Mouse (Mus musculus): ENCODE measurements around the gene Tm6sf2. TPM values are rescaled to one million over a fixed set of nuclear protein-coding genes. Genes with fewer than 3 reads are reported as not detected.
"Not testable (repeated sequence)": the region's sequence is repeated elsewhere in the genome, so short reads cannot be mapped to it uniquely, and the experiment has no call there.

Gene Tm6sf2
- polyA plus RNA-seq, 1 experiment from 2014 or later, result 1.6 TPM

DNA sequence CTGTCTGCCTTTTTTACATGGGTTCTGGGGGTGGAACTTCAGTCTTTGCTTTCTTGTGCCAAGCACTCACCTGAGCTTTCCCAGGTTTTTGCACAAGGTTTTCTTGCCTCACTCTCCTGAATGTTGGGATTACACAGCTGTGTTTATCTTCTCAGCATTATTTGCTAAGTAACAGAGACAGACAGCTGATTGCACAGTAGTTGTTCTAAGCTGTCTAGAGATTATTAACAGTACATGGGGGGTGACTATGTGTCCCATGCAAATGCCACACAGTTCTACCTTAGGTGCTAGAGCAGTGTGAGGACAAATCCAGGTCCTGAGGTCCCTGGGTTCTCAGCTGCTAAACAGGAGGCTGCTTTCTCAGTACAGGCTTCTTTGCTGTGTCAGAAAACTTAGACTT is 23.1 kb upstream of the Tm6sf2 start:
- peaks cover 22% of the 10 kb centered on the region for H3K36me3 ChIP-seq (ENCODE audit: control insufficient read depth, insufficient read depth, low read length)
- no peak for DNase-seq (ENCODE audit: low spot score, missing footprints)
- H3K27me3 ChIP-seq (ENCODE audit: control insufficient read depth, insufficient read depth, low read length), result no peaks in the 10 kb centered on the region
- no peak overlapping the region for H3K27ac ChIP-seq (ENCODE audit: low read depth, low read length)
- no peaks in the 10 kb centered on the region for H3K9me3 ChIP-seq (ENCODE audit: control insufficient read depth, low read length)
- H3K4me3 ChIP-seq (ENCODE audit: low read depth, low read length), result no peak overlapping the region
- no peak overlapping the region for H3K9ac ChIP-seq (ENCODE audit: low read length)
- no peaks in the 10 kb centered on the region for H3K4me1 ChIP-seq (ENCODE audit: control insufficient read depth, insufficient read depth, low read length)
- H3K4me2 ChIP-seq, result no peak overlapping the region
- ATAC-seq (ENCODE audit: low FRiP score), result no peak

DNA sequence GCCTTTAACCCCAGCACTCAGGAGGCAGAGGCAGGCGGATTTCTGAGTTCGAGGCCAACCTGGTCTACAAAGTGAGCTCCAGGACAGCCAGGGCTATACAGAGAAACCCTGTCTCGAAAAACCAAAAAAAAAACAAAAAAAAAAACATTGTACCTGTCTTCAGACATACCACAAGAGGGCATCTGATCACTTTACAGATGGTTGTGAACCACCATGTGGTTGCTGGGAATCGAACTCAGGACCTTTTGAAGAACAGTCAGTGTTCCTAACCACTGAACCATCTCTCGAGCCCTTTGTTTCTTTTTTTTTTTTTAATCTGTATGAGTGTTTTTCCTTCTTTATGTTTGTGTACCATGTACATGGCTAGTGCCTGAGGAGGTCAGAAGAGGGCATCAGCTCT is 22.3 kb upstream of the Tm6sf2 start:
- not testable (repeated sequence) for H3K9ac ChIP-seq (ENCODE audit: low read length); H3K27ac ChIP-seq (ENCODE audit: low read depth, low read length); H3K9me3 ChIP-seq (ENCODE audit: control insufficient read depth, low read length); ATAC-seq (ENCODE audit: low FRiP score); DNase-seq (ENCODE audit: low spot score, missing footprints); H3K4me1 ChIP-seq (ENCODE audit: control insufficient read depth, insufficient read depth, low read length); H3K27me3 ChIP-seq (ENCODE audit: control insufficient read depth, insufficient read depth, low read length); H3K4me3 ChIP-seq (ENCODE audit: low read depth, low read length); H3K4me2 ChIP-seq
- peaks cover 22% of the 10 kb centered on the region for H3K36me3 ChIP-seq (ENCODE audit: control insufficient read depth, insufficient read depth, low read length)
- WGBS, result 97% methylated on average over 5 of the region's 5 CpGs

DNA sequence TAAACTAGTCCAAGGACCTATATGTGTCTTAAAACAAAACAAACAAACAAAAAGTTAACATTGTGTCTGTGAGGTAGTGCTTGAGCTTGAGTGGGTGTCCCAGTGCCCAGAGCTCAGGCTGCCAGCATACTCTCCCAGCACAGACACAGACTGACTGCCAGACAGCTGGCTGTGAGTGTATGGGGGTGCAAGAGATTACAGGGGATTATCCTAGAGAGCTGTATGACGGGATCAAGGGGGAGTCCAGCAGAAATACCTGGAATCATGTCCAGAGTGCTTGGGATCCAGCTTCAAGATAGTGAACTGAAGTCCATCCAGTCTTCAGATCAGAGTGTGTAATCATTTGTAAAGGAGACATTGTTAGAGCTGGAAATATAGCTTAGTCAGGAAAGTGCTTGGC is 15.0 kb upstream of the Tm6sf2 start:
- no peak for DNase-seq (ENCODE audit: low spot score, missing footprints)
- Histone ChIP-seq H3K4me3 (ENCODE audit: low read depth, low read length) (no peak overlapping the region), H3K4me2 (no peak overlapping the region), H3K27me3 (ENCODE audit: control insufficient read depth, insufficient read depth, low read length) (no peaks in the 10 kb centered on the region), H3K4me1 (ENCODE audit: control insufficient read depth, insufficient read depth, low read length) (no peaks in the 10 kb centered on the region), H3K9ac (ENCODE audit: low read length) (no peak overlapping the region), H3K9me3 (ENCODE audit: control insufficient read depth, low read length) (no peaks in the 10 kb centered on the region), H3K27ac (ENCODE audit: low read depth, low read length) (no peak overlapping the region), H3K36me3 (ENCODE audit: control insufficient read depth, insufficient read depth, low read length) (peaks cover 20% of the 10 kb centered on the region)
- 61% methylated on average over 1 of the region's 1 CpGs for WGBS
- ATAC-seq (ENCODE audit: low FRiP score), result no peak

DNA sequence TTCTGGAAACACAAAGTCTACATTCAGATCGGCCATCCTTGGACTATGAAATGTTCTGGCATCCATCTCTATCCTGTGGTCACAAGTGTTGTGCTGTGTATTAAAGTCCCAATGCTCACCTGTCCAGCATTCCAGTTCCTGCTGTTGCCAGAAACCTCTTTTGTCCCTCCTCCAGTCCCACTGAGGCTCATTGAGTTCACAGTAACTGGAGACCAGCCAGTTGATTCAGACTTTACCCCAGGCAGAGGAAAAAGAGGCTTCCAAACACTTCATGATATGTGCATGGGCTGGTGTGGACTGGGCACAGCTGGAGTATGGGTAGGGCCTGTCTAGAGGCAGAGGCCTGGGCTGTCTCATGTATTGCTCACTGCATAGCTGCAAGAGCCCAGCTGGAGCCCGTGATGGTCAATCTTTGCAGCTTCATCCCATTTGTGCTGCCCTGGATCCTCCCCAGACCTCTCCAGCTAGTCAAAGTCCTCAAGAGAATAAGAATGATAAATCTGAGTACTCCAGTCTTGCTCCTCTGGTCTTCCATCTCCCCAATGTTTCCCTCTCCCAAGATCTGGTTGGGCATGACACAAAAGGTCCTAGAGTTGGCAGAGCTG is 786 bp upstream of the Tm6sf2 start:
- Histone ChIP-seq H3K36me3 (ENCODE audit: control insufficient read depth, insufficient read depth, low read length) (peaks cover 19% of the 10 kb centered on the region), H3K9me3 (ENCODE audit: control insufficient read depth, low read length) (no peaks in the 10 kb centered on the region), H3K9ac (ENCODE audit: low read length) (no peak overlapping the region), H3K27me3 (ENCODE audit: control insufficient read depth, insufficient read depth, low read length) (no peaks in the 10 kb centered on the region), H3K4me3 (ENCODE audit: low read depth, low read length) (no peak overlapping the region), H3K4me1 (ENCODE audit: control insufficient read depth, insufficient read depth, low read length) (no peaks in the 10 kb centered on the region), H3K27ac (ENCODE audit: low read depth, low read length) (no peak overlapping the region), H3K4me2 (no peak overlapping the region)
- 82% methylated on average over 2 of the region's 2 CpGs for WGBS
- ATAC-seq (ENCODE audit: low FRiP score) (no peak), DNase-seq (ENCODE audit: low spot score, missing footprints) (no peak)

DNA sequence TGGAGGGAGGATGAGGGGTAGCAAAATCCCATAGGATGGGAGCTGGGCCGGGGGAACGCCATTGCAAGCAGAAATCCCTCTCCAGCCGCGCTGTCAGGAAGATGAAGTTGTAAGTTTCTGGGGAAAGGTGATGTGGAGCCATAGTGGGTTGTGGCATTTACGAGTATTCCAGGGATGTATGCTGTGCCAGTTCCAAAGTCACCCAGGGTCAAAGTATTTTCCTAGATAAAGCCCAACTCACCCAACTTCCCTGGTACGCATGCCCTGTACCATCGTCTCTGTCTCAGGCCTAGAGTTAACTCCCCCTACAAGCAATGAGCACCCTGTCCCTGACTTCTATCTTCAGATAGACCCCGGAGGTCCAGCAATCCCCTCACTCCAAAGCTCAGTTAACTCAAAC is 396 bp downstream of the Tm6sf2 start:
- DNase-seq (ENCODE audit: low spot score, missing footprints), result no peak
- H3K27me3 ChIP-seq (ENCODE audit: control insufficient read depth, insufficient read depth, low read length), result no peaks in the 10 kb centered on the region
- H3K4me2 ChIP-seq, result no peak overlapping the region
- H3K36me3 ChIP-seq (ENCODE audit: control insufficient read depth, insufficient read depth, low read length), result peaks cover 19% of the 10 kb centered on the region
- no peak for ATAC-seq (ENCODE audit: low FRiP score)
- no peak overlapping the region for H3K27ac ChIP-seq (ENCODE audit: low read depth, low read length)
- H3K9ac ChIP-seq (ENCODE audit: low read length), result no peak overlapping the region
- no peak overlapping the region for H3K4me3 ChIP-seq (ENCODE audit: low read depth, low read length)
- no peaks in the 10 kb centered on the region for H3K9me3 ChIP-seq (ENCODE audit: control insufficient read depth, low read length)
- no peaks in the 10 kb centered on the region for H3K4me1 ChIP-seq (ENCODE audit: control insufficient read depth, insufficient read depth, low read length)
- WGBS, result 69% methylated on average over 8 of the region's 8 CpGs

DNA sequence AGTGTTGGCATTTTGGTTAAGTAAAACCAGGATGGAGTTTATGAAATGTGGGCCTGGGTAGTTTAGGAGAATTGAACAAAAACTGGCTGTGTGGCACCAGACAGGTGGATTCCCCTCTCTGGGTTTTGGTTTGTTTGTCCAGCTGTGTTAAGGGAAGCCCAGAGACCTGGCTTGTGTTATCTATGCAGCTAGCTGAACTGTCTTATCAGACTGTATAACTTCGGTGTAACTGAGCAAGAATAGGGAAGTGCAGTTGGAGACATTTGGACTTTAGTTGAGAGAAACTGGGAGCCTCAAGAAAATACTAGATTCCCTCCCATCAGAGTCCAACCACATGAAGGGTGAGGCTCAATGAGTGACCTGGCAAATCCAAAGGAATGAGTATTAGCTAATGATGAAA is 958 bp downstream of the Tm6sf2 start:
- WGBS, result 84% methylated on average over 1 of the region's 1 CpGs
- DNase-seq (ENCODE audit: low spot score, missing footprints), result no peak

DNA sequence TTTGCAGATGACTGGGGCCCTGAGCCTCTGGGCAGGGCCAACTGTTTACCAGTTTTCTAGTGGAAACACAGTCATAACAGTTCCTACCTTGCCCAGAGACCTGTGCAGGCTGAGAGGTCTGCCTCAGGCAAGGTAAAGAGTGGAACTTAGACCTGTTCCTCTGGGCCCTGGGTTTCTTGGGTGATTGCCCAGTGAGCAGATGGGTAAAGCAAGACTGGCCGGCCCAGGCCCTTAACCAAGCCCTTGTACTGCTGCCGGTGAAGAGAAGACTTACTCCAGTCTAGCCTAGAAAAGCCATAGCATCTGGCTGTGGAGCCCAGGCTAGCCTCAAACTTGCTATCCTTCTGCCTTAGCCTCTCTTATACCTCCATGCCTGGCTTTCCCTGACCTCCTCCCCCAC is 9.3 kb downstream of the Tm6sf2 start:
- H3K9me3 ChIP-seq (ENCODE audit: control insufficient read depth, low read length), result no peaks in the 10 kb centered on the region
- no peak overlapping the region for H3K4me2 ChIP-seq
- no peaks in the 10 kb centered on the region for H3K36me3 ChIP-seq (ENCODE audit: control insufficient read depth, insufficient read depth, low read length)
- WGBS, result 97% methylated on average over 2 of the region's 2 CpGs
- no peak for ATAC-seq (ENCODE audit: low FRiP score)
- no peak overlapping the region for H3K4me3 ChIP-seq (ENCODE audit: low read depth, low read length)
- peaks cover 13% of the 10 kb centered on the region for H3K4me1 ChIP-seq (ENCODE audit: control insufficient read depth, insufficient read depth, low read length)
- no peak overlapping the region for H3K9ac ChIP-seq (ENCODE audit: low read length)
- DNase-seq (ENCODE audit: low spot score, missing footprints), result peak; percentile 60
- peaks cover 48% of the 10 kb centered on the region for H3K27me3 ChIP-seq (ENCODE audit: control insufficient read depth, insufficient read depth, low read length)
- no peak overlapping the region for H3K27ac ChIP-seq (ENCODE audit: low read depth, low read length)

More for the DNA sequence above, 958 bp downstream of the Tm6sf2 start:
- no peaks in the 10 kb centered on the region for H3K9me3 ChIP-seq (ENCODE audit: control insufficient read depth, low read length)
- H3K4me3 ChIP-seq (ENCODE audit: low read depth, low read length), result no peak overlapping the region
- no peak for ATAC-seq (ENCODE audit: low FRiP score)
- no peak overlapping the region for H3K4me2 ChIP-seq
- no peak overlapping the region for H3K27ac ChIP-seq (ENCODE audit: low read depth, low read length)
- no peak overlapping the region for H3K9ac ChIP-seq (ENCODE audit: low read length)
- H3K36me3 ChIP-seq (ENCODE audit: control insufficient read depth, insufficient read depth, low read length), result peaks cover 19% of the 10 kb centered on the region
- no peaks in the 10 kb centered on the region for H3K27me3 ChIP-seq (ENCODE audit: control insufficient read depth, insufficient read depth, low read length)
- no peaks in the 10 kb centered on the region for H3K4me1 ChIP-seq (ENCODE audit: control insufficient read depth, insufficient read depth, low read length)

DNA sequence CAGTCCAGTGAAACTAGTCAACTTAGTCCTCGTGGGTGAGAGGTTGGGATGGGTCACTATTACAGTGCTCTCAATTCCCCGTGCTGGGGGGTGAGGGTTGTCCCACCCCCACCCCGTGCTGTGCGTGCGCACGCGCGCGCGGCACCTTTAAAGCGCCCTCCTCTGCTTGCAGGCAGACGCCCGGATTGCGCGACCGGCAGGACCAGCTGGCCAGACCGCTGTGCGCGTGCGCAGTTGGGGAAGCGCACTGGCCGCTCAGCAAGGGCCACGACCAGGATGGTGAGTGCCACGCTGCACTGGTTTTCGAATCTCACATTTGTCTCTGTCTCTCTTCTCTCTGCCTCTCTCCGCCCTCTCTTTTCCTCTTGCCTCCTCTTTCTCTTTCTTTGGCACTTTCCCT is 10.6 kb downstream of the Tm6sf2 start, which contains the start of gene Hapln4:
Gene Hapln4, plus strand, starts transcription at position 173 of the 400 bp plus-strand sequence.
- peak; percentile 94 for DNase-seq (ENCODE audit: low spot score, missing footprints)
- ATAC-seq (ENCODE audit: low FRiP score), result peak; percentile 31; the same call in 1 of the 2 replicates
- under 1% methylated on average over 26 of the region's 26 CpGs for WGBS
- Histone ChIP-seq H3K4me1 (ENCODE audit: control insufficient read depth, insufficient read depth, low read length) (peaks cover 20% of the 10 kb centered on the region), H3K36me3 (ENCODE audit: control insufficient read depth, insufficient read depth, low read length) (no peaks in the 10 kb centered on the region), H3K4me2 (peak within 1 kb of the TSS; percentile 55), H3K4me3 (ENCODE audit: low read depth, low read length) (peak within 1 kb of the TSS; percentile 33), H3K27me3 (ENCODE audit: control insufficient read depth, insufficient read depth, low read length) (peaks cover 61% of the 10 kb centered on the region), H3K9me3 (ENCODE audit: control insufficient read depth, low read length) (no peaks in the 10 kb centered on the region), H3K27ac (ENCODE audit: low read depth, low read length) (no peak within 1 kb of the TSS), H3K9ac (ENCODE audit: low read length) (peak within 1 kb of the TSS; percentile 30; the same call in 1 of the 2 replicates)

DNA sequence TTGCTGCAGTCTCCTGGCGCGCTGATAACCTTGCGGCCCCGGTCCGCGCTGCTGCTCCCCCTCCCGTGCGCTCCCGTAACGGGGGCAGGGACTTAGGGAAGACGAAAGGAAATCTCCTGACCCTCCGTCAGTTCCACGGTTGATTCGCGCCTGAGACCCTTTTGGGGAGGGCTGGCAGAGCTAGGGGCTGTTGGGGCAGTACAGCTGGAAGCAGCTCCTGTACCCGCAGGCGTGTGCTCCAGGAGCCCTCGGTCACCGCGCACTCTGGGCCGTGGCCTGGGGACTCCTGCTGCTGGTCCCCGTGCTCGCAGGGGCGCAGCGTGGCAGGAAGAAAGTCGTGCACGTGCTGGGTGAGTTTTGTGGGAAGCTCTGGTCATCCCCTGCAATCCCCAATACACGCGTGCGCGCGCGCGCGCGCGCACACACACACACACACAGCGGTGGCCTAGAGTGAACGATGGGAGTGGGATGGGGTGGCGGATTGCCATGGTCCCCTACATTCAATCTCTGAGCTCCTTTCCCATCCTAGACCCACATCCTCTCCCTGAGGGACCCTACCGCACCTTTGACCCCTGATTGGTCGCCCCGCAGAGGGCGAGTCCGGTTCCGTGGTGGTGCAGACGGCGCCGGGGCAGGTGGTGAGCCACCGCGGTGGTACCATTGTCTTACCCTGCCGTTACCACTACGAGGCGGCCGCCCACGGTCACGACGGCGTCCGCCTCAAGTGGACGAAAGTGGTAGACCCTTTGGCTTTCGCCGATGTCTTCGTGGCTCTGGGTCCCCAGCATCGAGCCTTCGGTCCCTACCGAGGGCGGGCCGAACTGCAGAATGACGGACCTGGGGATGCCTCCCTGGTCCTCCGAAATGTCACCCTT is 11.7 kb downstream of the Tm6sf2 start:
- peak overlapping the region; percentile 55 for H3K4me2 ChIP-seq
- 1% methylated on average over 70 of the region's 71 CpGs for WGBS

More for the DNA sequence above, 11.7 kb downstream of the Tm6sf2 start:
- H3K27ac ChIP-seq (ENCODE audit: low read depth, low read length), result no peak overlapping the region
- H3K4me3 ChIP-seq (ENCODE audit: low read depth, low read length), result peak overlapping the region; percentile 33
- peak overlapping the region; percentile 30; the same call in 1 of the 2 replicates for H3K9ac ChIP-seq (ENCODE audit: low read length)
- H3K36me3 ChIP-seq (ENCODE audit: control insufficient read depth, insufficient read depth, low read length), result no peaks in the 10 kb centered on the region
- DNase-seq (ENCODE audit: low spot score, missing footprints), result peak; percentile 92
- H3K27me3 ChIP-seq (ENCODE audit: control insufficient read depth, insufficient read depth, low read length), result peaks cover 72% of the 10 kb centered on the region
- peak; percentile 28 for ATAC-seq (ENCODE audit: low FRiP score)
- H3K4me1 ChIP-seq (ENCODE audit: control insufficient read depth, insufficient read depth, low read length), result peaks cover 22% of the 10 kb centered on the region
- no peaks in the 10 kb centered on the region for H3K9me3 ChIP-seq (ENCODE audit: control insufficient read depth, low read length)
